Mouse (Mus musculus): ENCODE measurements at regions not wholly inside any gene's neighbourhood (a gene's known extent, or its start where the extent isn't known, plus 50 kb on each side); places are given as distances from the start of the nearest gene placed in this dataset.

GRCm38 (mm10) chr13:101895161-101895560 lies 127.1 kb upstream of the Pik3r1 start:
- Histone ChIP-seq H3K27me3 (ENCODE audit: control insufficient read depth, insufficient read depth, low read length) (no peaks in the 10 kb centered on the region), H3K27ac (ENCODE audit: low read depth, low read length) (no peak overlapping the region), H3K4me1 (replicated peaks; ENCODE audit: control insufficient read depth, insufficient read depth, low read length) (no peaks in the 10 kb centered on the region), H3K4me3 (ENCODE audit: low read depth, low read length) (no peak overlapping the region), H3K36me3 (ENCODE audit: control insufficient read depth, insufficient read depth, low read length) (no peaks in the 10 kb centered on the region), H3K9ac (ENCODE audit: low read depth, low read length) (no peak overlapping the region), H3K9me3 (ENCODE audit: control insufficient read depth, low read length) (no peaks in the 10 kb centered on the region), H3K4me2 (replicated peaks; ENCODE audit: low read depth, low read length) (no peak overlapping the region)
- DNase-seq (ENCODE audit: low spot score) (no peak), ATAC-seq (ENCODE audit: low FRiP score) (no peak)
- WGBS: 56% methylated on average over 7 of the region's 7 CpGs

- ATAC-seq (ENCODE audit: low FRiP score) (no peak), DNase-seq (ENCODE audit: low spot score) (no peak)
- Histone ChIP-seq H3K9me3 (ENCODE audit: control insufficient read depth, low read length) (no peaks in the 10 kb centered on the region), H3K4me3 (ENCODE audit: low read depth, low read length) (no peak overlapping the region), H3K27me3 (ENCODE audit: control insufficient read depth, insufficient read depth, low read length) (no peaks in the 10 kb centered on the region), H3K4me2 (replicated peaks; ENCODE audit: low read depth, low read length) (no peak overlapping the region), H3K36me3 (ENCODE audit: control insufficient read depth, insufficient read depth, low read length) (no peaks in the 10 kb centered on the region), H3K27ac (ENCODE audit: low read depth, low read length) (no peak overlapping the region), H3K9ac (ENCODE audit: low read depth, low read length) (no peak overlapping the region), H3K4me1 (replicated peaks; ENCODE audit: control insufficient read depth, insufficient read depth, low read length) (no peaks in the 10 kb centered on the region)
- 47% methylated on average over 4 of the region's 4 CpGs for WGBS
These were observed 127.7 kb upstream of the Pik3r1 start for GRCm38 (mm10) chr13:101895686-101896085.

- no peaks in the 10 kb centered on the region for H3K27me3 ChIP-seq (ENCODE audit: control insufficient read depth, insufficient read depth, low read length)
- H3K9ac ChIP-seq (ENCODE audit: low read depth, low read length): no peak overlapping the region
- no peak overlapping the region for H3K4me2 ChIP-seq (replicated peaks; ENCODE audit: low read depth, low read length)
- DNase-seq (ENCODE audit: low spot score) (no peak), ATAC-seq (ENCODE audit: low FRiP score) (no peak)
- no peaks in the 10 kb centered on the region for H3K4me1 ChIP-seq (replicated peaks; ENCODE audit: control insufficient read depth, insufficient read depth, low read length)
- 90% methylated on average over 4 of the region's 4 CpGs for WGBS
- no peak overlapping the region for H3K27ac ChIP-seq (ENCODE audit: low read depth, low read length)
- H3K4me3 ChIP-seq (ENCODE audit: low read depth, low read length): no peak overlapping the region
- H3K9me3 ChIP-seq (ENCODE audit: control insufficient read depth, low read length): no peaks in the 10 kb centered on the region
- no peaks in the 10 kb centered on the region for H3K36me3 ChIP-seq (ENCODE audit: control insufficient read depth, insufficient read depth, low read length)
These were observed 128.9 kb upstream of the Pik3r1 start for GRCm38 (mm10) chr13:101896946-101897345.

GRCm38 (mm10) chr13:101902213-101902612 lies 134.2 kb upstream of the Pik3r1 start:
- ATAC-seq (ENCODE audit: low FRiP score): no peak
- Histone ChIP-seq H3K4me3 (ENCODE audit: low read depth, low read length) (no peak overlapping the region), H3K27ac (ENCODE audit: low read depth, low read length) (no peak overlapping the region), H3K9ac (ENCODE audit: low read depth, low read length) (no peak overlapping the region), H3K9me3 (ENCODE audit: control insufficient read depth, low read length) (no peaks in the 10 kb centered on the region), H3K36me3 (ENCODE audit: control insufficient read depth, insufficient read depth, low read length) (no peaks in the 10 kb centered on the region), H3K27me3 (ENCODE audit: control insufficient read depth, insufficient read depth, low read length) (no peaks in the 10 kb centered on the region), H3K4me2 (replicated peaks; ENCODE audit: low read depth, low read length) (no peak overlapping the region), H3K4me1 (replicated peaks; ENCODE audit: control insufficient read depth, insufficient read depth, low read length) (no peaks in the 10 kb centered on the region)
- 80% methylated on average over 7 of the region's 7 CpGs for WGBS
- no peak for DNase-seq (ENCODE audit: low spot score)

- Histone ChIP-seq H3K9ac (ENCODE audit: low read depth, low read length) (no peak overlapping the region), H3K4me2 (replicated peaks; ENCODE audit: low read depth, low read length) (no peak overlapping the region), H3K27me3 (ENCODE audit: control insufficient read depth, insufficient read depth, low read length) (no peaks in the 10 kb centered on the region), H3K4me1 (replicated peaks; ENCODE audit: control insufficient read depth, insufficient read depth, low read length) (no peaks in the 10 kb centered on the region), H3K4me3 (ENCODE audit: low read depth, low read length) (no peak overlapping the region), H3K9me3 (ENCODE audit: control insufficient read depth, low read length) (no peaks in the 10 kb centered on the region), H3K27ac (ENCODE audit: low read depth, low read length) (no peak overlapping the region), H3K36me3 (ENCODE audit: control insufficient read depth, insufficient read depth, low read length) (no peaks in the 10 kb centered on the region)
- no peak for DNase-seq (ENCODE audit: low spot score)
- whole genome bisulfite sequencing: 86% methylated on average over 7 of the region's 7 CpGs
- ATAC-seq (ENCODE audit: low FRiP score): no peak
These were observed 138.1 kb upstream of the Pik3r1 start for GRCm38 (mm10) chr13:101905909-101906676.

- DNase-seq (ENCODE audit: low spot score) (no peak), ATAC-seq (ENCODE audit: low FRiP score) (no peak)
- no peak overlapping the region for H3K27ac ChIP-seq (ENCODE audit: low read depth, low read length)
These were observed 141.0 kb upstream of the Pik3r1 start for GRCm38 (mm10) chr13:101909026-101909425.

GRCm38 (mm10) chr13:101910687-101911086 lies 142.7 kb upstream of the Pik3r1 start:
- Histone ChIP-seq H3K36me3 (ENCODE audit: control insufficient read depth, insufficient read depth, low read length) (no peaks in the 10 kb centered on the region), H3K27ac (ENCODE audit: low read depth, low read length) (no peak overlapping the region), H3K9me3 (ENCODE audit: control insufficient read depth, low read length) (no peaks in the 10 kb centered on the region), H3K9ac (ENCODE audit: low read depth, low read length) (no peak overlapping the region), H3K4me2 (replicated peaks; ENCODE audit: low read depth, low read length) (no peak overlapping the region), H3K27me3 (ENCODE audit: control insufficient read depth, insufficient read depth, low read length) (no peaks in the 10 kb centered on the region), H3K4me3 (ENCODE audit: low read depth, low read length) (no peak overlapping the region), H3K4me1 (replicated peaks; ENCODE audit: control insufficient read depth, insufficient read depth, low read length) (no peaks in the 10 kb centered on the region)
- no peak for ATAC-seq (ENCODE audit: low FRiP score)
- 95% methylated on average over 5 of the region's 5 CpGs for WGBS
- no peak for DNase-seq (ENCODE audit: low spot score)

More at GRCm38 (mm10) chr13:101909026-101909425, 141.0 kb upstream of the Pik3r1 start:
- no peaks in the 10 kb centered on the region for H3K4me1 ChIP-seq (replicated peaks; ENCODE audit: control insufficient read depth, insufficient read depth, low read length)
- WGBS: 69% methylated on average over 5 of the region's 5 CpGs
- no peaks in the 10 kb centered on the region for H3K36me3 ChIP-seq (ENCODE audit: control insufficient read depth, insufficient read depth, low read length)
- H3K27me3 ChIP-seq (ENCODE audit: control insufficient read depth, insufficient read depth, low read length): no peaks in the 10 kb centered on the region
- H3K4me2 ChIP-seq (replicated peaks; ENCODE audit: low read depth, low read length): no peak overlapping the region
- H3K9me3 ChIP-seq (ENCODE audit: control insufficient read depth, low read length): no peaks in the 10 kb centered on the region
- no peak overlapping the region for H3K9ac ChIP-seq (ENCODE audit: low read depth, low read length)
- H3K4me3 ChIP-seq (ENCODE audit: low read depth, low read length): no peak overlapping the region

GRCm38 (mm10) chr13:101914132-101914531 lies 146.1 kb upstream of the Pik3r1 start:
- no peak overlapping the region for H3K4me2 ChIP-seq (replicated peaks; ENCODE audit: low read depth, low read length)
- no peak overlapping the region for H3K27ac ChIP-seq (ENCODE audit: low read depth, low read length)
- no peaks in the 10 kb centered on the region for H3K36me3 ChIP-seq (ENCODE audit: control insufficient read depth, insufficient read depth, low read length)
- no peaks in the 10 kb centered on the region for H3K9me3 ChIP-seq (ENCODE audit: control insufficient read depth, low read length)
- ATAC-seq (ENCODE audit: low FRiP score) (no peak), DNase-seq (ENCODE audit: low spot score) (no peak)
- no peaks in the 10 kb centered on the region for H3K27me3 ChIP-seq (ENCODE audit: control insufficient read depth, insufficient read depth, low read length)
- H3K9ac ChIP-seq (ENCODE audit: low read depth, low read length): no peak overlapping the region
- 98% methylated on average over 4 of the region's 4 CpGs for WGBS
- no peaks in the 10 kb centered on the region for H3K4me1 ChIP-seq (replicated peaks; ENCODE audit: control insufficient read depth, insufficient read depth, low read length)
- H3K4me3 ChIP-seq (ENCODE audit: low read depth, low read length): no peak overlapping the region

Measured in hindbrain, embryonic 11.5 days (tissue).